Mouse (Mus musculus) cerebellum, adult 2 months (tissue): ENCODE measurements at regions not wholly inside any gene's neighbourhood (a gene's known extent, or its start where the extent isn't known, plus 50 kb on each side); places are given as distances from the start of the nearest gene placed in this dataset.
A peak's percentile ranks its signal among the peaks of the same experiment; 100 is the strongest.

Source experiments
- DNase-seq, 2 experiments: peaks; one replicate each; pipeline ENCODE4 v3.0.0; 2021
- H3K27ac ChIP-seq: fragments of 200-500 bp; 2 replicates; pipeline ENCODE4 v1.5.1; 2012; ENCODE audit warnings: low read length, control low read depth, inconsistent platforms; ENCODE audit not compliant: insufficient read depth
- H3K27me3 ChIP-seq: fragments of 200-500 bp; 2 replicates; pipeline ENCODE4 v1.6.1; 2012; ENCODE audit warnings: inconsistent platforms, mild to moderate bottlenecking, low read length, moderate library complexity; ENCODE audit not compliant: control insufficient read depth, insufficient read depth
- H3K4me1 ChIP-seq: fragments of 200-500 bp; 2 replicates; pipeline ENCODE4 v1.6.1; 2011; ENCODE audit warnings: low read length; ENCODE audit not compliant: control insufficient read depth, insufficient read depth
- H3K4me3 ChIP-seq: fragments of 200-500 bp; replicated peaks from 2 replicates; pipeline ENCODE3; 2011; ENCODE audit warnings: mild to moderate bottlenecking, low read depth, low read length, control low read depth; ENCODE audit not compliant: insufficient read depth
- CTCF ChIP-seq: fragments of 200-500 bp; IDR thresholded peaks from 2 replicates; pipeline ENCODE4 v1.5.1; 2011; ENCODE audit warnings: low read depth, mild to moderate bottlenecking, control low read depth, low read length, moderate library complexity, borderline replicate concordance; ENCODE audit not compliant: insufficient read depth
- POLR2A ChIP-seq: fragments of 200-500 bp; IDR thresholded peaks from 2 replicates; pipeline ENCODE4 v1.6.1; 2011; ENCODE audit warnings: low read length, control low read depth, borderline replicate concordance; ENCODE audit not compliant: insufficient read depth
- WGBS: fragments of 180-500 bp; shearing (Covaris S2); methylation state at CpG from one replicate; pipeline ENCODE4 v1.1.7; 2018; 5-methylcytosine and 5-hydroxymethylcytosine counted together

DNA sequence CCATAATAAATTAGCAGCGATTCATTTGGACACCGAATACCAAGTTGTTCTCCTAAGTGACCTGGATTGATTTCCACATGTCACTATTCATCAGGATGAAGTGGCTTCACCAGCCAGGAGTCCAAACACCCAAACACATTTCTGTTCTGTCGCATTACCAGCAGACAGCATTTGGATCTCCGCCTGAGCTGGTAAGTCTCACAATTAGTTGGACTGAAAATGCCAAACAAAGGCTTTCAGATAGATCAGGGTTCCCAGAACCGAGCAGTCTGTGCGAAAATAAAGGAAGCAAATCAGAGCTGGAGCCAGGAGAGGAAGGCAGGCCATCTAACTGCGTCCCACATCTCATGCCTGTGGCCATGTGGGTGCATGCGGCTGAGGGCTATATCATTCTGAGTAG is 251.5 kb upstream of the Eef2kmt start:
- H3K27ac ChIP-seq = no peak overlapping the region

DNA sequence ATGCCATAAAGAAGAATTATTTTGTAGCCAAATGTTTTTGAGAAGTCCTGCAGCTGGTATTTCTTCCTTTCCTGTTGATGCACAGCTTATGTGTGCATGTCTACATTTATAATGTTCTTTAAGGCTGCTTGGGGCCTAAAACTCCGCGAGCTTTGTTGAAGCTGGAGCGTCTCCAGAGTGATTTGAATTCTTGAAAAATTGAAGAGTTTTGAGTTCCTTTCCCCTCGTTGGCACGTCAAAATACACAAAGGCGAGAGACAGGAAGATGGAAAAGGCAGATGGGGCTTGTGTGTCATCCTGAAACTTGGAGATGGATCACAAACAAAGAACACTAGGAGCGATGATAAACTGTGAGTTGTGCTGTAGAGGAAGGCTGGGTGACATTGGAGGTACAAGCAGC is 246.2 kb upstream of the Eef2kmt start:
- WGBS = 82% methylated on average over 7 of the region's 7 CpGs
- TF ChIP-seq POLR2A (no peak), CTCF (no peak)
- H3K4me1 ChIP-seq = no peaks in the 10 kb centered on the region
- no peaks in the 10 kb centered on the region; the same call in 1 of the 2 replicates for H3K27me3 ChIP-seq
- H3K4me3 ChIP-seq = no peak overlapping the region
- DNase-seq = no peak
- no peak overlapping the region for H3K27ac ChIP-seq

More for the DNA sequence above, 251.5 kb upstream of the Eef2kmt start:
- H3K27me3 ChIP-seq = no peaks in the 10 kb centered on the region; the same call in 1 of the 2 replicates
- H3K4me3 ChIP-seq = no peak overlapping the region
- no peak for DNase-seq
- H3K4me1 ChIP-seq = no peaks in the 10 kb centered on the region
- whole genome bisulfite sequencing = 24% methylated on average over 8 of the region's 8 CpGs
- TF ChIP-seq CTCF (no peak), POLR2A (no peak)

DNA sequence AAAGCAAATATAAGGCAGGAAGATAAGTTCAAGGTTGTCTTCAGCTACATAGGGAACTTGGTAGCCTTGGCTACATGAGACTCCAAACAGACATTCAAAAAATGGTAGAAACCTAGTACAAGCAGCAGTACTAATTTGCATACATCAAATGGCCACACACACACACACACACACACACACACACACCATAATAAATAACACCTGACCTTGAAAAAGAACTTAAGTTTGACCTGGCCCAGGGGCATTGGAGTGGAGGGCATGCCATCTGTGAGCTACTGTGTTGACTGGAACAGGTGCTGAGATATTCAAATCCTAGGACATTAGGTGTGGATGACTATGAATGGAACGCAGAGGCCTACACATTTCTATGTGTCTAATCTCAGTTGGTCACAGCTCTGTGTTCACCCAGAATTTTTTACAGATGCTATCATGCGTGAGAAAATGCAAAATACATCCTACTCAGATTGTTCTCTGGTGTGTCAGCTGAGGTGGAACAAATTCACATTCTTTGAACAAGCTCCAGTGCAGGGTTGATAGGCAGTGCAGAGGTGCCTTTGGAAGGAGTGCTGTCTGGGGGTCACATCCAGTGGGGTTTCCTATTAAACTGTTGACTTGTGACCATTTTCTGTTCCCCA is 240.4 kb upstream of the Eef2kmt start:
- Histone ChIP-seq H3K4me3 (no peak overlapping the region), H3K27me3 (no peaks in the 10 kb centered on the region; the same call in 1 of the 2 replicates), H3K27ac (no peak overlapping the region), H3K4me1 (no peaks in the 10 kb centered on the region)
- no peak for DNase-seq
- 49% methylated on average over 2 of the region's 2 CpGs for WGBS
- TF ChIP-seq POLR2A (no peak), CTCF (no peak)

DNA sequence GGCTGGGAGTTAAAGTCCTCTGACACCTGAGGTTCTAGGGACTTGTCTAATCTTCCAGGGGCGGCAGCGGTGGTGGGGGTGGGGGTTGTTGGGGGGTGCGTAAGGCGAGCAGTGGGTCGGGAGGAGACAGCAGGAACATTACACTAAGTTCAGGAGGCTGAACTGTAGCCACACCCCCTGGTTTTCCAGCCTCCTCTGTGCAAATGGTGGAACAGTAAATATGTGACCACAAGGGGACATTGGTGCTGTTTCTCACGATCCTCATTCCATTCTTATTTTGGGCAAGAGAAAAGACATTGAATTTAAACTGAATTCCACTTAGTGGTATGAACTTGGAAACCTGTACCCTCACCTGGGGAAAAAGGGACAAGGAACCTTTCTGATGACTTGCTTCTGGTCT is 237.6 kb upstream of the Eef2kmt start:
- 33% methylated on average over 6 of the region's 6 CpGs for WGBS
- Histone ChIP-seq H3K4me3 (no peak overlapping the region), H3K27ac (no peak overlapping the region), H3K4me1 (no peaks in the 10 kb centered on the region), H3K27me3 (no peaks in the 10 kb centered on the region)
- no peak for TF ChIP-seq CTCF
- no peak for TF ChIP-seq POLR2A
- DNase-seq = no peak

DNA sequence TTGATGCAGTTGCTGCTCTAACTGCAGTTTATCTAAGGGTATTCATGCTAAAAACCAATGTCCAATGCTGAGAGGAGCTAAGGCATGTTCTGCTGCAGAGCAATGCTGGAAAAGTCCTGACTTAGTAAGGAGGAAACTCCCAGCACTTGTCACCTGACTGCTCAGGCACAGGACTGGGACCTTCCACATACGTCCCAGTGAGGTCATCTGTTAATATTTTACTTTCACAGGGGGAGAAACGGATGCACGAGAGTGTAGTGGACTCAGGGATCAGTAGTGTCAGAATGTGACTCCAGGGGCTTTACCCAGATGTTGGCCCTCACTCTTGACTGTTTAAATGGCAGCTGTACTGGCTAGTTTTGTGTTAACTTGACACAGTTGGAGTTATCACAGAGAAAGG is 231.5 kb upstream of the Eef2kmt start:
- Histone ChIP-seq H3K4me1 (no peaks in the 10 kb centered on the region), H3K27me3 (no peaks in the 10 kb centered on the region), H3K4me3 (no peak overlapping the region), H3K27ac (no peak overlapping the region)
- TF ChIP-seq POLR2A (no peak), CTCF (no peak)
- 80% methylated on average over 3 of the region's 3 CpGs for WGBS
- DNase-seq = no peak

DNA sequence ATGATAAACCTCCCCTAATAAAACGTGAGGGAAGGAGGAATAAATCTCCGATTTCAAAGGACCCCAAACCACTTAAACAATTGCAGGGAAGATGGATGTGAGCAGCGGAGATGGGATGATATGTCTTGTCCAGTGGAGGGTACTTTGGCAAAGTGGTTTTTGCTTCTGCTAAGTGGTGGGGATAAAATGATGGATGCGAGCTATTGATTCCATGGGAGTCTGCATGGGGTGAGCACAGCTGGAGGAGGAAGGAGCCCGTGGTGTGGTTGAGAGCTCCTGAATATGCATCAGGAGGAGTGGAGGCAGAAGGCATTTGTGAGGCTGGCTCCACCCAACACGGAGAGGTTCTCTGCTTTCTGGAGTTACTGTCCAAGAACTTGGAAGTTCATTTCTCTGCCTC is 227.6 kb upstream of the Eef2kmt start:
- TF ChIP-seq POLR2A = no peak
- TF ChIP-seq CTCF = no peak
- no peak for DNase-seq
- Histone ChIP-seq H3K4me1 (no peaks in the 10 kb centered on the region), H3K27ac (no peak overlapping the region), H3K27me3 (no peaks in the 10 kb centered on the region), H3K4me3 (no peak overlapping the region)
- 31% methylated on average over 6 of the region's 6 CpGs for WGBS

DNA sequence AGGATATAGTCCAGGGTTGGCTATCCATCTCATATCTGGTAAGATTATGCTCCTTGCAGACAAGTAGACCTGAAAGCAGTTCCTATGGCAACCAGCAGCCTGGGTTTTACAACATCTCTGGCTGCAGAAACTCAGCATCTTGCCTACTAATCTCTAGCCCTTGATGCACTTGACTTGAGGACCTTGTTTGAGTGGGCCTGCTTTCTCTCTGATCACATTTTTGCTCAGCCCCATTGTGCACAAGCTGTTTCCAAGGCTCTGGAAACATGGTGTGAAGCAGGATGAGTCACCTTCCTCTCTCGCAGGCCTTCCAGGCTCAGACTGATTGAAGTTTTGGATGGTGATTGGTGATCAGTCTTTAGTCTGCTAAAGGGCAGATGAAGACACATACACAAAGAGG is 224.4 kb upstream of the Eef2kmt start:
- TF ChIP-seq CTCF (no peak), POLR2A (no peak)
- Histone ChIP-seq H3K4me3 (no peak overlapping the region), H3K4me1 (no peaks in the 10 kb centered on the region), H3K27me3 (no peaks in the 10 kb centered on the region), H3K27ac (no peak overlapping the region)
- no peak for DNase-seq
- WGBS = 68% methylated on average over 1 of the region's 1 CpGs

DNA sequence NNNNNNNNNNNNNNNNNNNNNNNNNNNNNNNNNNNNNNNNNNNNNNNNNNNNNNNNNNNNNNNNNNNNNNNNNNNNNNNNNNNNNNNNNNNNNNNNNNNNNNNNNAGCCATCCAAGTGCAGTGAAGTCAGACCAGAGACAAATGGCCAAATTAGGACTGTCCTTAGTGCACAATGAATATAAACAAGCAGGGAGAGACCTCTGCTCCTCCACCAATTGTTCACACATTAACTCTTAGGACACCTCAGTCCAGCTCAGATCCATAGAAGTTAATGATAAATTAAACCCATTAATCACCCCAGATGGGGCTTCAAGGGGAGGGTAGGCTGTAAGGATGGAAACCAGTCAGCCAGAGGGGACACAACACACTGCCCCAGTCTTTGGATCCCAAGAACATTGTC is 223.2 kb upstream of the Eef2kmt start:
- no peaks in the 10 kb centered on the region for H3K27me3 ChIP-seq

DNA sequence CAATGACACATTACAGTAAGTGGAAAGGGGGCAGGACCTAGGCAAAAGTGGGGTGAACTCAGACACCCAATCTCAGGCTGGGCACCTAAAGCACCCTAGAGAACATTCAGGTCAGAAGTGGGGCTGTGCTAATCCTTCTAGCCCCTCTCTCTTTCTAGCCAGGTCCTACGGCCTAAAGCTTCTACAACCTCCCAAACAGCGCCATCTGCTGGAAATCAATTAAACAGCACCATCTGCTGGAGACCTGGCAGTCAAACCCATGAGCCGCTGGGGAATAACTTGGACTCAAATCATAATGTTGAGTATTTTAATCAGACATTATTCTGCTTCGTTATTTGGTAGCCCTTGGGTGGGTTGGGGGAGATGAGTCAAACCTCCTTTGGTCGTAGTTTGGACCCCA is 215.5 kb upstream of the Eef2kmt start:
- 12% methylated on average over 5 of the region's 5 CpGs for WGBS
- Histone ChIP-seq H3K27me3 (no peaks in the 10 kb centered on the region), H3K4me1 (no peaks in the 10 kb centered on the region), H3K27ac (no peak overlapping the region), H3K4me3 (no peak overlapping the region)
- TF ChIP-seq POLR2A (no peak), CTCF (peak; percentile 36)
- DNase-seq = peak; percentile 17 to 42

More for the DNA sequence above, 223.2 kb upstream of the Eef2kmt start:
- H3K27ac ChIP-seq = no peak overlapping the region
- TF ChIP-seq CTCF (no peak), POLR2A (no peak)
- no peak for DNase-seq
- H3K4me1 ChIP-seq = no peaks in the 10 kb centered on the region
- H3K4me3 ChIP-seq = no peak overlapping the region
